Mouse (Mus musculus): ENCODE results near the gene Kcnc2. TPM values are rescaled to one million over a fixed set of nuclear protein-coding genes. Genes with fewer than 3 reads are reported as not detected.
"Not testable (repeated sequence)": the region's sequence is repeated elsewhere in the genome, so short reads cannot be mapped to it uniquely, and the experiment has no call there.

Gene Kcnc2
- polyA plus RNA-seq (2015; fragmentation: Nextera tagmentation; extraction: Ambion mirVana) = 7.1 and 7.7 TPM in 2 replicates

- peak; percentile 63 for ATAC-seq (ENCODE audit: low FRiP score, low read depth)
- peak within 1 kb of the TSS; percentile 4 for H3K27ac ChIP-seq (replicated peaks)
- H3K4me3 ChIP-seq = peak within 1 kb of the TSS; percentile 47
- no peaks in the 10 kb centered on the region for H3K9me3 ChIP-seq
- 2% methylated on average over 20 of the region's 20 CpGs for WGBS
- peak within 1 kb of the TSS; percentile 93 for H3K4me2 ChIP-seq
- peaks cover 9% of the 10 kb centered on the region for H3K27me3 ChIP-seq
- no peaks in the 10 kb centered on the region for H3K36me3 ChIP-seq
- peak within 1 kb of the TSS; percentile 55 for H3K9ac ChIP-seq
- peaks cover 17% of the 10 kb centered on the region; the same call in 1 of the 2 replicates for H3K4me1 ChIP-seq (replicated peaks)
These were observed at the start of gene Kcnc2 for GRCm38 (mm10) chr10:112270887-112271802. TSS of gene Kcnc2 (plus strand) at chr10:112271121.

- no peak for ATAC-seq (ENCODE audit: low FRiP score, low read depth)
- no peaks in the 10 kb centered on the region for H3K9me3 ChIP-seq
- no peaks in the 10 kb centered on the region for H3K4me1 ChIP-seq (replicated peaks)
- H3K36me3 ChIP-seq = no peaks in the 10 kb centered on the region
- H3K27ac ChIP-seq (replicated peaks) = no peak overlapping the region
- no peaks in the 10 kb centered on the region for H3K27me3 ChIP-seq
- H3K4me3 ChIP-seq = no peak overlapping the region
- H3K4me2 ChIP-seq = no peak overlapping the region
- WGBS = 85% methylated on average over 1 of the region's 1 CpGs
- no peak overlapping the region for H3K9ac ChIP-seq
These were observed 43.8 kb upstream of the Kcnc2 start for GRCm38 (mm10) chr10:112227073-112227472.

GRCm38 (mm10) chr10:112229091-112229843, 41.7 kb upstream of the Kcnc2 start:
- H3K27me3 ChIP-seq; ATAC-seq (ENCODE audit: low FRiP score, low read depth); H3K4me2 ChIP-seq; H3K9ac ChIP-seq; H3K27ac ChIP-seq (replicated peaks); H3K4me3 ChIP-seq; H3K36me3 ChIP-seq; H3K9me3 ChIP-seq; H3K4me1 ChIP-seq (replicated peaks): not testable (repeated sequence)
- WGBS = 35% methylated on average over 6 of the region's 6 CpGs

GRCm38 (mm10) chr10:112232733-112233132, 38.2 kb upstream of the Kcnc2 start:
- not testable (repeated sequence) for ATAC-seq (ENCODE audit: low FRiP score, low read depth); H3K36me3 ChIP-seq; H3K4me1 ChIP-seq (replicated peaks); H3K9ac ChIP-seq; H3K4me3 ChIP-seq; H3K27me3 ChIP-seq; H3K9me3 ChIP-seq; H3K4me2 ChIP-seq; H3K27ac ChIP-seq (replicated peaks)
- 12% methylated on average over 1 of the region's 1 CpGs for WGBS

- H3K4me3 ChIP-seq; H3K36me3 ChIP-seq; H3K9me3 ChIP-seq; ATAC-seq (ENCODE audit: low FRiP score, low read depth); H3K27me3 ChIP-seq; H3K9ac ChIP-seq; H3K4me2 ChIP-seq; H3K27ac ChIP-seq (replicated peaks); H3K4me1 ChIP-seq (replicated peaks): not testable (repeated sequence)
- 81% methylated on average over 5 of the region's 5 CpGs for WGBS
These were observed 35.5 kb upstream of the Kcnc2 start for GRCm38 (mm10) chr10:112235396-112235940.

- no peaks in the 10 kb centered on the region for H3K4me1 ChIP-seq (replicated peaks)
- H3K4me3 ChIP-seq = no peak overlapping the region
- H3K9me3 ChIP-seq = no peaks in the 10 kb centered on the region
- no peaks in the 10 kb centered on the region for H3K36me3 ChIP-seq
- H3K9ac ChIP-seq = no peak overlapping the region
- ATAC-seq (ENCODE audit: low FRiP score, low read depth) = no peak
- H3K27me3 ChIP-seq = no peaks in the 10 kb centered on the region
- H3K27ac ChIP-seq (replicated peaks) = no peak overlapping the region
- 78% methylated on average over 2 of the region's 2 CpGs for WGBS
- H3K4me2 ChIP-seq = no peak overlapping the region
These were observed 22.6 kb upstream of the Kcnc2 start for GRCm38 (mm10) chr10:112248273-112248672.

- H3K9me3 ChIP-seq = no peaks in the 10 kb centered on the region
- 78% methylated on average over 3 of the region's 3 CpGs for WGBS
These were observed 7.5 kb upstream of the Kcnc2 start for GRCm38 (mm10) chr10:112263467-112263866.

GRCm38 (mm10) chr10:112269481-112269880, 1.4 kb upstream of the Kcnc2 start:
- Histone ChIP-seq H3K4me1 (replicated peaks) (peaks cover 17% of the 10 kb centered on the region; the same call in 1 of the 2 replicates), H3K9ac (peak overlapping the region; percentile 55), H3K36me3 (no peaks in the 10 kb centered on the region), H3K4me3 (peak overlapping the region; percentile 47), H3K27me3 (peaks cover 9% of the 10 kb centered on the region), H3K27ac (replicated peaks) (no peak overlapping the region), H3K9me3 (no peaks in the 10 kb centered on the region), H3K4me2 (peak overlapping the region; percentile 93)
- no peak for ATAC-seq (ENCODE audit: low FRiP score, low read depth)
- 77% methylated on average over 3 of the region's 3 CpGs for WGBS

More at GRCm38 (mm10) chr10:112263467-112263866, 7.5 kb upstream of the Kcnc2 start:
- H3K4me1 ChIP-seq (replicated peaks) = no peaks in the 10 kb centered on the region
- no peak overlapping the region for H3K4me2 ChIP-seq
- H3K27me3 ChIP-seq = no peaks in the 10 kb centered on the region
- H3K4me3 ChIP-seq = no peak overlapping the region
- no peaks in the 10 kb centered on the region for H3K36me3 ChIP-seq
- ATAC-seq (ENCODE audit: low FRiP score, low read depth) = no peak
- no peak overlapping the region for H3K9ac ChIP-seq
- no peak overlapping the region for H3K27ac ChIP-seq (replicated peaks)

- Histone ChIP-seq H3K4me1 (replicated peaks) (peaks cover 17% of the 10 kb centered on the region; the same call in 1 of the 2 replicates), H3K36me3 (no peaks in the 10 kb centered on the region), H3K27ac (replicated peaks) (peak overlapping the region; percentile 4), H3K4me2 (peak overlapping the region; percentile 93), H3K9ac (peak overlapping the region; percentile 55), H3K4me3 (peak overlapping the region; percentile 47), H3K9me3 (no peaks in the 10 kb centered on the region), H3K27me3 (peaks cover 9% of the 10 kb centered on the region)
- ATAC-seq (ENCODE audit: low FRiP score, low read depth) = peak; percentile 85
- WGBS = 1% methylated on average over 43 of the region's 43 CpGs
These were observed 761 bp upstream of the Kcnc2 start for GRCm38 (mm10) chr10:112269939-112270781.

- Histone ChIP-seq H3K9me3 (no peaks in the 10 kb centered on the region), H3K27me3 (peaks cover 9% of the 10 kb centered on the region), H3K4me2 (peak overlapping the region; percentile 93), H3K4me3 (peak overlapping the region; percentile 47), H3K9ac (peak overlapping the region; percentile 55), H3K27ac (replicated peaks) (no peak overlapping the region), H3K4me1 (replicated peaks) (peaks cover 17% of the 10 kb centered on the region; the same call in 1 of the 2 replicates), H3K36me3 (no peaks in the 10 kb centered on the region)
- ATAC-seq (ENCODE audit: low FRiP score, low read depth) = peak; percentile 21; the same call in 1 of the 2 replicates
- under 1% methylated on average over 36 of the region's 36 CpGs for WGBS
These were observed 863 bp downstream of the Kcnc2 start for GRCm38 (mm10) chr10:112271803-112272165.

- no peaks in the 10 kb centered on the region for H3K9me3 ChIP-seq
- H3K4me3 ChIP-seq = peak overlapping the region; percentile 47
- WGBS = 14% methylated on average over 14 of the region's 14 CpGs
- H3K36me3 ChIP-seq = no peaks in the 10 kb centered on the region
- H3K4me2 ChIP-seq = peak overlapping the region; percentile 93
- H3K27me3 ChIP-seq = peaks cover 9% of the 10 kb centered on the region
- peak overlapping the region; percentile 55 for H3K9ac ChIP-seq
- no peak for ATAC-seq (ENCODE audit: low FRiP score, low read depth)
- peaks cover 17% of the 10 kb centered on the region; the same call in 1 of the 2 replicates for H3K4me1 ChIP-seq (replicated peaks)
- H3K27ac ChIP-seq (replicated peaks) = no peak overlapping the region
These were observed 1.2 kb downstream of the Kcnc2 start for GRCm38 (mm10) chr10:112272171-112272570.
